Mouse (Mus musculus) limb, embryonic 13.5 days (tissue): ENCODE data around the gene Get4. TPM values are rescaled to one million over a fixed set of nuclear protein-coding genes. Genes with fewer than 3 reads are reported as not detected.

Experiments
- ATAC-seq: fragments of 200-750 bp; cut with Nextera tagmentation; 2 replicates; pipeline ENCODE4 v1.8.0; 2017; ENCODE audit warnings: low read depth, moderate number of reproducible peaks, moderate TSS enrichment; ENCODE audit not compliant: low FRiP score
- H3K27ac ChIP-seq: fragments of 300-500 bp; sonication (generic); 2 replicates; pipeline ENCODE4 v1.5.1; 2015; ENCODE audit warnings: inconsistent platforms, mild to moderate bottlenecking, moderate library complexity
- H3K27me3 ChIP-seq: fragments of 300-500 bp; sonication (generic); 2 replicates; pipeline ENCODE4 v1.6.1; 2015; ENCODE audit warnings: mild to moderate bottlenecking, inconsistent platforms
- H3K36me3 ChIP-seq: fragments of 300-500 bp; sonication (generic); 2 replicates; pipeline ENCODE4 v1.6.1; 2015; ENCODE audit warnings: inconsistent platforms, mild to moderate bottlenecking, moderate library complexity
- H3K4me1 ChIP-seq: fragments of 300-500 bp; sonication (generic); 2 replicates; pipeline ENCODE4 v1.6.1; 2015; ENCODE audit warnings: inconsistent platforms
- H3K4me2 ChIP-seq: fragments of 300-500 bp; sonication (generic); replicated peaks from 2 replicates; pipeline ENCODE4 v1.6.1; 2015; ENCODE audit warnings: inconsistent platforms, mild to moderate bottlenecking, moderate library complexity
- H3K4me3 ChIP-seq: fragments of 300-500 bp; sonication (generic); 2 replicates; pipeline ENCODE4 v1.5.1; 2015; ENCODE audit warnings: moderate library complexity, mild to moderate bottlenecking, inconsistent platforms
- H3K9ac ChIP-seq: fragments of 300-500 bp; sonication (generic); 2 replicates; pipeline ENCODE4 v1.6.1; 2015; ENCODE audit warnings: mild to moderate bottlenecking, inconsistent platforms
- H3K9me3 ChIP-seq: fragments of 300-500 bp; sonication (generic); 2 replicates; pipeline ENCODE4 v1.6.1; 2016; ENCODE audit warnings: inconsistent platforms
- WGBS: fragments of 180-500 bp; shearing (Covaris S2); methylation state at CpG from one replicate; pipeline ENCODE4 v1.1.7; 2015; 5-methylcytosine and 5-hydroxymethylcytosine counted together
- polyA plus RNA-seq: library from polyadenylated mRNA; unstranded; fragments of >200 nt; fragmentation: Nextera tagmentation; extraction: Ambion mirVana; gene quantifications from 2 replicates; pipeline ENCODE4 v1.2.1, GENCODE M21; 2015

Gene Get4
- polyA plus RNA-seq, 1 experiment from 2014 or later, result 155 TPM

DNA sequence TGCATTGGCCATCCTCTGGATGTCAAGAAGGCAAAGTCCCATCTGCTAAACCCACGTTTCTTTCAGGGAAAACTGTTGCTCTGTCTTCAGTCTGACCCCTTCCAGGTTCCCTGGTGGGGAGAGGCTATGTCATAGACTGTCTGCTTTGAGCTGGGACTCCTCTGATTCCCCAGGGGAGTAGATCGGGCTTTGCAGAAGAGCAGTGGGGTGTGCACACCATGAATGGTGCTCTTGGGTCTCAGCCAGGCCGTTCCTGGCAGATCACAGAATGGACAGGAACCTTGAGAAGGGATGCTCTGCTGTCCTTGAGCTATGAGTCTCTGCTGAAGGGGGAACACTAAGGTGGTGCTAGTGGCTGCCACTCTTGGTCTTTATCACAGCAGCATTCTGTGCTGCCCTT, 3.3 kb upstream of the Get4 start:
- WGBS, result 86% methylated on average over 3 of the region's 3 CpGs
- no peak for ATAC-seq
- Histone ChIP-seq H3K36me3 (peaks cover 62% of the 10 kb centered on the region), H3K27me3 (no peaks in the 10 kb centered on the region), H3K4me2 (no peak overlapping the region), H3K9me3 (no peaks in the 10 kb centered on the region), H3K9ac (no peak overlapping the region), H3K4me3 (no peak overlapping the region), H3K4me1 (peaks cover 12% of the 10 kb centered on the region), H3K27ac (no peak overlapping the region)

DNA sequence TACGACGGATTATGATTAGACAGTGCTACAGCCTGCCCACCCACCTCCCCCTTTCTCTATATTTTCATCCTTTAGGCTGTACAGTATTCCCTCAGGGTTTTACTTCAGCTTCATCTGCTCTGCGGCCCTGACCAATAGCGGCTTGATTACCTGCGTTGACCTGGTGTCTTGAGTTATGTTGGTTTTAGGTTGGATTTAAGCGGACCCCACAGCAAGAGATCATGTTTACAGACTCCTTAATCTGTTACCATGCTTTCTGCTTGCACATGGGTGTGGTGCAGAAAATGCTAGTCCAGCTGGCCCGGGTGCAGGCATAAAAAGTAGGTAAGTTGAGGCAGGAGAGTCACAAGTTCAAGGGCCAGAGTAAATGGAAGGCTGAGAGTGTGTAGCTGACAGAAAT, 845 bp upstream of the Get4 start:
- no peak for ATAC-seq
- 89% methylated on average over 7 of the region's 7 CpGs for WGBS
- Histone ChIP-seq H3K9me3 (no peaks in the 10 kb centered on the region), H3K4me3 (peak overlapping the region; percentile 82; the same call in 1 of the 2 replicates), H3K4me2 (peak overlapping the region; percentile 92), H3K9ac (peak overlapping the region; percentile 73), H3K27ac (peak overlapping the region; percentile 17), H3K36me3 (peaks cover 51% of the 10 kb centered on the region), H3K27me3 (no peaks in the 10 kb centered on the region), H3K4me1 (peaks cover 30% of the 10 kb centered on the region)

DNA sequence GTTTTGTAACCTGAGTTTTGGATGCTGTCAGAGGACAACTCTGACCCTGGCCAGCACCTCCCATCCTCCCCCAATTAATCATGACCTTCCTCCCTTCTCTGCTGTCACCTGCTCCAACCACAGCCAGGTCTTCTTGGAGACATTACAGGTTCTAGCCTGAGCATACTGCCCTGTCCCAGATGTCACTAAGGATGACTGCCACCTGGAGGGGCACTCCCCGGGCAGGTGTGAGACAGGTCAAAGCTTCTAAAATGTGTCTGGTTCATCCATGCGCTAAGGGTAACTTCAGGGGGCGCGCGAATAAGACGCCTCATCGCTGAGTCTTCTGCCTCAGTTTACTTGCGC, 416 bp upstream of the Get4 start:
- peak; percentile 21 for ATAC-seq
- WGBS, result under 1% methylated on average over 8 of the region's 8 CpGs
- peak overlapping the region; percentile 73 for H3K9ac ChIP-seq
- no peaks in the 10 kb centered on the region for H3K9me3 ChIP-seq
- peak overlapping the region; percentile 92 for H3K4me2 ChIP-seq
- peak overlapping the region; percentile 82 for H3K4me3 ChIP-seq
- H3K36me3 ChIP-seq, result peaks cover 48% of the 10 kb centered on the region
- H3K27me3 ChIP-seq, result no peaks in the 10 kb centered on the region
- H3K4me1 ChIP-seq, result peaks cover 30% of the 10 kb centered on the region
- peak overlapping the region; percentile 17 for H3K27ac ChIP-seq

DNA sequence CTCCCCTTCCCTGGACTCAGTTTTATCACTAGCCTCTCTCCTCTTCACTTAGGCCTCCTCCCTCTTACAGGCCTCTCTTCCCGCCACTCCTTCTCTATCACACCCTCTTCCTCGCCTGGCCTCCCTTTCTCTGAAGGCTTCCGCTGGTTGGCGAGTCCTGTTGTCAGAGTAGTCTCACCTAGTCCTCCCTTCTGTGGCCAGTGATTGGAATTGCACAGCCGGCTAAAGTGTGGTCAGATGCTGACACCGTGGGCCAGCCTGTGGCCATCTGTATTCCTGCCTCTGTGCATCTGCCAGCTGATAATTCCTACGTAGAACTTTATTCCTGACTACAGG, 754 bp downstream of the Get4 start:
- WGBS, result 0% methylated on average over 7 of the region's 7 CpGs
- Histone ChIP-seq H3K36me3 (peaks cover 44% of the 10 kb centered on the region), H3K27me3 (no peaks in the 10 kb centered on the region), H3K9me3 (no peaks in the 10 kb centered on the region), H3K4me2 (peak overlapping the region; percentile 92), H3K4me3 (peak overlapping the region; percentile 82), H3K4me1 (peaks cover 30% of the 10 kb centered on the region), H3K27ac (peak overlapping the region; percentile 92), H3K9ac (peak overlapping the region; percentile 94)
- ATAC-seq, result peak; percentile 1

DNA sequence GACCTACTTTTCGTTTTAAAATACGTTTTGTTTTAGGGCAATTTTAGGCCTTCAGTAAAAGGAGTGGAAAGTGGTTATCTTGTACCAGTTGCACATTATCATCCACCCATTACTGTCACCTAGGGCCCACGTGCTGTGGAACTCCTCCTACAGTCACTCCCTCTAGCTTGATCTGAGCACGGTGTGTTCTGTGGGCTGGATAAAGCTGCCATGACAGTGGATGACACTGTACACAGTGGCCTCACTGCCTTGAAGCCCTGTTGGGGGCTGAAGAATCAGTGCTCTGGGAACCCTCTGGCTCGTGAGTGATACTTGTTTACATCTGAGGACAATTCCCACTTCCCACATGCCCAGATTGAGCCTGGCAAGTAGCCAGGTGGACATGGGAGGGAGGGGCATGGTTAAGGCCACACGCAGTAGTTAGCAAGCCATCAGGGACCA, 1.2 kb downstream of the Get4 start:
- Histone ChIP-seq H3K4me2 (peak overlapping the region; percentile 92), H3K9me3 (no peaks in the 10 kb centered on the region), H3K4me1 (peaks cover 30% of the 10 kb centered on the region), H3K27ac (peak overlapping the region; percentile 92), H3K9ac (peak overlapping the region; percentile 94), H3K36me3 (peaks cover 42% of the 10 kb centered on the region), H3K4me3 (peak overlapping the region; percentile 82), H3K27me3 (no peaks in the 10 kb centered on the region)
- ATAC-seq, result no peak
- WGBS, result 5% methylated on average over 6 of the region's 6 CpGs

DNA sequence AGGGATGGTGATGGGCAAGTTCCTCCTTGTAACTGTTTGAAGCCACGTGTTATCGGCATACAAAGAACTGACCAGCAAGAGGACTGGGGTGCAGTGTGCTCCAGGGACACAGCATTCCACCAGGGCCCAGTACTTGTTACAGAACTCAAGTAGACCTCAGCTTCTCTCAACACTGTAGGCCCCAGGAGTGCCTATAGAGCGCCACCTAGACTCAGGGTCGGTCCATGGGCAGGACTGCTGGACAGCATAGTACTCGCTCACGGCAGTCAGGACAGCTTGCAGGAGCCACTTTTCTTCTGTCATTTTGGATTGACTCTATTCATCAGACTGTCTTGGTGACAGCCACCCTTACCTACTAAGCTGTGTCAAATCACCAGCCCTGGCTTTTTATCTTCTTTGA, 2.8 kb downstream of the Get4 start:
- H3K4me2 ChIP-seq, result no peak overlapping the region
- H3K36me3 ChIP-seq, result peaks cover 43% of the 10 kb centered on the region
- peaks cover 30% of the 10 kb centered on the region for H3K4me1 ChIP-seq

DNA sequence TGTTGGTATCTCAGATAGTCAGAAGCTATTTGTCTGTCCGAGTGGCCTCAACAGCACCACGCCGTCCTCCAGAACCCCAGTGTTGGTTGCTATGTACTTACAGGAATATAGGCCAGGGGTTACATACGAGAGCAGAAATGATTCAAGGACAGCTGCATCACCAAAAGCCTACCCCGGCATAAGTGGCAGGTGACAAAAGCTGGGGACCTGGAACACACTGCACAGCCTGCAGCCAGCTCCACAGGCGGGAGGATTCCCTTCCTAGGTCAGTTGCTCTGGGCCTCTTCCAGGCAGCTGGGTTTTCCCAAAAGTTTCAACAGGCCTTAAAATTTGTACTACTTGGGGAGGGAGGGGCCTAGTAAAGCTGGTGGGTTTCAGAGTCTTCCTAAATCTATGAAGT, 3.7 kb downstream of the Get4 start:
- Histone ChIP-seq H3K27me3 (no peaks in the 10 kb centered on the region), H3K9me3 (no peaks in the 10 kb centered on the region), H3K4me2 (no peak overlapping the region), H3K4me3 (no peak overlapping the region), H3K36me3 (peaks cover 43% of the 10 kb centered on the region), H3K4me1 (peaks cover 30% of the 10 kb centered on the region), H3K27ac (no peak overlapping the region), H3K9ac (peak overlapping the region; percentile 1; the same call in 1 of the 2 replicates)
- 92% methylated on average over 6 of the region's 6 CpGs for WGBS
- no peak for ATAC-seq

More for the DNA sequence above, 2.8 kb downstream of the Get4 start:
- no peak overlapping the region for H3K4me3 ChIP-seq
- H3K9me3 ChIP-seq, result no peaks in the 10 kb centered on the region
- 88% methylated on average over 6 of the region's 6 CpGs for WGBS
- no peak for ATAC-seq
- H3K9ac ChIP-seq, result peak overlapping the region; percentile 94; the same call in 1 of the 2 replicates
- no peak overlapping the region for H3K27ac ChIP-seq
- no peaks in the 10 kb centered on the region for H3K27me3 ChIP-seq

DNA sequence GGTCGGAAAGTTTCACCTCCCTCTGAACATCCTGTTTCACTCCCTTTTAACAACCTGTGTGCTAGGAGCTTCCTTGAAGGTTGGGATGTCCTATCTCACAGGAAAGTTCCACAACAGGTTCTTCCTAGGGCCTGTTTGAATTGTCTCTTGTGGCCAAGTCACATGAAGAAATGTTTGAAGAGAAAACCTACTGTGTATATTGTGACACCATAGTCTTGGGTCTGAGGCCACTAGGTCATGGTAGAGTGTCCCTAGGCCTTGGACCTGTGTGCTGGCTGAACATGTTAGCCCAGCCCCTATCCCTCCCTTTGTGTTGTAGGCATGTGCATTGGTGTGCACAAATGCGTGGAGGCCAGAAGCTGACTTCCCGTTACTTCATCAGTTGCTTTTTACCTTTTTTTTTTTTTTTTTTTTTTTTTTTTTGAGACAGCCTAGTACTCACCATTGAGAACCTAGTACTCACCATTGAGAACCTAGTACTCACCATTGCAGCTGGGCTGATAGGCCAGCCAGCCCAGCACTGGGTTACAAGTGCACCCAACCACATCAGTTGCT, 4.2 kb downstream of the Get4 start:
- WGBS, result 84% methylated on average over 3 of the region's 3 CpGs
- H3K4me3 ChIP-seq, result no peak overlapping the region
- H3K27me3 ChIP-seq, result no peaks in the 10 kb centered on the region
- ATAC-seq, result no peak
- no peaks in the 10 kb centered on the region for H3K9me3 ChIP-seq
- no peak overlapping the region for H3K9ac ChIP-seq
- peaks cover 48% of the 10 kb centered on the region for H3K36me3 ChIP-seq
- H3K27ac ChIP-seq, result no peak overlapping the region
- H3K4me1 ChIP-seq, result peaks cover 30% of the 10 kb centered on the region
- H3K4me2 ChIP-seq, result no peak overlapping the region

DNA sequence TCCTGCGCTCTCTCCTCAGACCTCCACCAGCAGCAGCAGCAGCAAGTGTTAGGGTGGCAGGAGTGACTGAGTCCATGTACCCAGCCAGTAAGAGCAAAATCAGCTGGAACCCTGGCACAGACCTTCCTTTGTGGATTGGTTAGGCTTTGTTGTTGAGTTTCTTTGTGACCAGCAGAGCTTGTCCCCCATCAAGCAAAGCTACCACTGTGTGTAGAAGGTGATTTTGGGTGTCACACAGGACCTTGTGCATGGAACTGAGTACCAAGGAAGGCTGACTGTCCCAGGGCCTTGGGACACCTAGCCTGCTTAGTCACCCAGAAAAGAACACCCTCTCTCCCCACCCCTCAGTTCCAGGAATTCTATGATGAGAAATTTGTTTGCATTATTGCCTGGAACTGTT, 5.1 kb downstream of the Get4 start:
- Histone ChIP-seq H3K9me3 (no peaks in the 10 kb centered on the region), H3K9ac (no peak overlapping the region), H3K36me3 (peaks cover 58% of the 10 kb centered on the region), H3K4me2 (no peak overlapping the region), H3K27ac (no peak overlapping the region), H3K4me3 (no peak overlapping the region), H3K4me1 (peaks cover 25% of the 10 kb centered on the region), H3K27me3 (no peaks in the 10 kb centered on the region)
- no peak for ATAC-seq
- 97% methylated on average over 1 of the region's 1 CpGs for WGBS

DNA sequence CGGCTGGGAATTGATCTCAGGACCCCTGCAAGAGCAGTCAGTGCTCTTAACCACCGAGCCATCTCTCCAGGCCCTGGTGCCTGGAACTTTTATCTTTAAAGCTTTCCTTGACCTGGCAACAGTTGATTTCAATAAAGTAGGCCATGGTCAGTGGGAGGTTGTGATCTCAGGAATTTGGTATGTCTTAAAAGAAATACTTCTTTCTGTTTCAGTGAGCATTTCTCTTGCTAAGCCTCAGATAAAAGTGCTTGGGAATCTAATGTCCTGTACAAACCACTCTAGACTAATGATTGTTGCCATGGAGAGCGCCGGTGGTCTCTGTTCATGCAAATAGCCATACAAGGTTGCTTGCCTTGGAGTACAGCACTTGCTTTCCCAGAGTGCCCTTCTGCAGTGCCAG, 5.7 kb downstream of the Get4 start:
- H3K4me1 ChIP-seq, result peaks cover 25% of the 10 kb centered on the region
- no peak overlapping the region for H3K9ac ChIP-seq
- no peak for ATAC-seq
- H3K27me3 ChIP-seq, result no peaks in the 10 kb centered on the region
- H3K4me3 ChIP-seq, result no peak overlapping the region
- no peak overlapping the region for H3K27ac ChIP-seq
- H3K4me2 ChIP-seq, result no peak overlapping the region
- H3K9me3 ChIP-seq, result no peaks in the 10 kb centered on the region
- WGBS, result 81% methylated on average over 4 of the region's 4 CpGs
- H3K36me3 ChIP-seq, result peaks cover 63% of the 10 kb centered on the region

DNA sequence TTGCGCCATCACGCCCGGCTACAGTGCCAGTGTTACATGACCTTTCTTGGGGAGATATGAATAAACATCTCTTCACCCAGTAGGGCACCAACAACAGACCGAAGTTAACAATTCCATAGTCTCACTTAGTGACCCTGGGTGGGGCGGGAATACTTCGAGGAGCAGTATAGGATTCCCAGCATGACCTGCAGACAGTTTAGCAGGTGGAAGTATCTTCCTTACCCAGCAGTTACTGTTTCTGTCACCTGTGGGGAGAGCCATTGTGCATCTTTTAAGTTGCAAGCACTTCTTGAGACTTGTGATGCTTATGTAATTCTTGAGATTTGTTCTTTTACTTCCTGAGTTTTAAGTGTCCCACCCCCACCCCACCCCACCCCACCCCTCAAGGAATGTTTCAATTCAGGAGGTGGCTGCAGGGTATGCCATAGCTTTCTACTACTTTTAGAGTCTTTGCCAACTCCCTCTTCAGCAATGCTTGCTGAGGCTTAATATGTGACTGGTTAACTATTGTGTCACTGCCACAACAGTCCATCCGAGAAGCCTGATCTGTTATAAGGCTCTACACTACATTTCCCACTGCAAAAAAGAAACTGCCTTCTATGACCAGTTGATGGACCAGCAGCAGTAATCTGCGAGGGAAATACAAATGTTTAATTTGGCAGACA, 6.4 kb downstream of the Get4 start:
- Histone ChIP-seq H3K4me3 (no peak overlapping the region), H3K9me3 (no peaks in the 10 kb centered on the region), H3K9ac (no peak overlapping the region), H3K27me3 (no peaks in the 10 kb centered on the region), H3K4me1 (peaks cover 21% of the 10 kb centered on the region), H3K4me2 (no peak overlapping the region), H3K36me3 (peaks cover 70% of the 10 kb centered on the region), H3K27ac (no peak overlapping the region)
- 93% methylated on average over 8 of the region's 8 CpGs for WGBS
- no peak for ATAC-seq

DNA sequence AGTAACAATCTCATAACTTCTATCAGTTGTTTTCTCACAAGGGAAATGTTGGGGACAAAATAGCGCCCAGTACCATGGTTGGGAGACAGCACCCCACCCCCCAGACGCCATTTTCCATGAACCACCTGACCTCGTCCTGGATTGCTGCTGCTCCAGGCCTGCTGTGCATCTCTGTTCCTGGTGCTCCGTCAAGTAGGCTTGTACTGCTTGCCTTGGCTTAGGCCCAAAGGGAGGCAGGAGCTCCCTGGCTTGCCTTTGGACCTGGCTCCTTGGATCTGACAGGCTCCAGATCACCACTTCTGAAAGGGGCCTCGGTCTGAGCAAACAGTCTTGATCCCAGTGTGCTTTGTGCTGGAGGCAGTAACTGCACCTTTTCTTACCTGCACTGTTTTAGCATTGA, 7.7 kb downstream of the Get4 start:
- H3K36me3 ChIP-seq, result peaks cover 83% of the 10 kb centered on the region
- H3K4me3 ChIP-seq, result no peak overlapping the region
- peaks cover 7% of the 10 kb centered on the region; the same call in 1 of the 2 replicates for H3K4me1 ChIP-seq
- WGBS, result 85% methylated on average over 5 of the region's 5 CpGs
- ATAC-seq, result no peak
- H3K27me3 ChIP-seq, result no peaks in the 10 kb centered on the region
- H3K9ac ChIP-seq, result no peak overlapping the region
- no peaks in the 10 kb centered on the region for H3K9me3 ChIP-seq
- H3K27ac ChIP-seq, result no peak overlapping the region
- no peak overlapping the region for H3K4me2 ChIP-seq

DNA sequence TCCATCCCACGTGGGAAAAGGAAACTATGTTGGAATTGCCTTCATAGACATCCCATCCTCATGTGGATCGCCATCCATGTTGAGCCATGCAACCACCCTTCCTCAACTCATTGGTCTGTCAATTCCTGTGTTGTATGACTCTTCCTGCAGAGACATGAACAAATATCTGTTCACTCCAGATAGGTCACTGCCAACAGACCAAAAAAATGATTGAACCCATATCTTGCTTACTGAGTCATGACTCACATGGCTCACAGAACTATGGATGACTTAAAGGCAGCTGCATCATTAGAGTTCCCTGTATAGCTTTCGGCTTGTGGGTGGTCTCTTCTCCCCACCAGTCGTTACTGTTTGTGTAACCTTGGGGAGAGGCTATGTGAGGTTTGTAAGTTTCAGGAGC, 9.3 kb downstream of the Get4 start:
- H3K4me1 ChIP-seq, result no peaks in the 10 kb centered on the region
- no peaks in the 10 kb centered on the region for H3K27me3 ChIP-seq
- no peak for ATAC-seq
- H3K36me3 ChIP-seq, result peaks cover 86% of the 10 kb centered on the region
- H3K9me3 ChIP-seq, result no peaks in the 10 kb centered on the region
- no peak overlapping the region for H3K9ac ChIP-seq
- 92% methylated on average over 4 of the region's 4 CpGs for WGBS
- H3K4me3 ChIP-seq, result no peak overlapping the region
- no peak overlapping the region for H3K4me2 ChIP-seq
- H3K27ac ChIP-seq, result no peak overlapping the region
